Mouse (Mus musculus): ENCODE results near the gene Tpgs1.

- no peak for TF ChIP-seq CTCF (conservative IDR thresholded peaks at IDR 0.05; ENCODE audit: insufficient read depth, insufficient read length, low read depth, low read length)
- TF ChIP-seq POLR2A (IDR thresholded peaks at IDR 0.05; ENCODE audit: low read depth, low read length): no peak
Observed at GRCm38 (mm10) chr10:79683726-79684640, 14.8 kb downstream of the Tpgs1 start.

All from kidney, adult 2 months (tissue).